Mouse (Mus musculus): ENCODE data around the gene Pik3ip1. TPM values are rescaled to one million over a fixed set of nuclear protein-coding genes. Genes with fewer than 3 reads are reported as not detected.

Gene Pik3ip1
- polyA plus RNA-seq, 2 experiments from 2014 or later, result 32.9 to 53.5 TPM

- ATAC-seq, result no peak
Measured at GRCm38 (mm10) chr11:3337961-3338360, 7.8 kb downstream of the Pik3ip1 start.

GRCm38 (mm10) chr11:3341476-3341875, 11.3 kb downstream of the Pik3ip1 start:
- ATAC-seq, result no peak

DNA sequence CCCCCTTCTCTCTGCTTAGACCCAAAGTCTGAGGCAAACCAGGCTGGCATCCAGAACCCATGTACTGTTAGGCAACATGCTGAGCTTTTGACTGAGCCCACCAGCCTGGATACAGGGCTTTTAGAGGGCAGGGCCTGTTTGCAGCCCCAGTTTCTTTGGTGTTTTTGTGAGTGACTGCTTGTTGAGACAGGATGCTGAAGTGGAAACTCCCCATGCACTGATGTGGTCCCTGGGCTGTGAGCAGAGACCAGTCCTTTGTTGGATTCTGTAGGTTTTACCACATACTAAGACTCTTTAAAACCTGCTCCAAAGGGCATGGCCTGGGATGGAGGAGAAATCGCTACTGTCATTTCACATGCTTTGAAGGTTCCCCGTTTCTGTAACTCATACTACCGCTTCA, 14.7 kb downstream of the Pik3ip1 start:
- ATAC-seq, result peak; percentile 78

- ATAC-seq, result no peak
Measured at GRCm38 (mm10) chr11:3346351-3346750, 16.1 kb downstream of the Pik3ip1 start.

DNA sequence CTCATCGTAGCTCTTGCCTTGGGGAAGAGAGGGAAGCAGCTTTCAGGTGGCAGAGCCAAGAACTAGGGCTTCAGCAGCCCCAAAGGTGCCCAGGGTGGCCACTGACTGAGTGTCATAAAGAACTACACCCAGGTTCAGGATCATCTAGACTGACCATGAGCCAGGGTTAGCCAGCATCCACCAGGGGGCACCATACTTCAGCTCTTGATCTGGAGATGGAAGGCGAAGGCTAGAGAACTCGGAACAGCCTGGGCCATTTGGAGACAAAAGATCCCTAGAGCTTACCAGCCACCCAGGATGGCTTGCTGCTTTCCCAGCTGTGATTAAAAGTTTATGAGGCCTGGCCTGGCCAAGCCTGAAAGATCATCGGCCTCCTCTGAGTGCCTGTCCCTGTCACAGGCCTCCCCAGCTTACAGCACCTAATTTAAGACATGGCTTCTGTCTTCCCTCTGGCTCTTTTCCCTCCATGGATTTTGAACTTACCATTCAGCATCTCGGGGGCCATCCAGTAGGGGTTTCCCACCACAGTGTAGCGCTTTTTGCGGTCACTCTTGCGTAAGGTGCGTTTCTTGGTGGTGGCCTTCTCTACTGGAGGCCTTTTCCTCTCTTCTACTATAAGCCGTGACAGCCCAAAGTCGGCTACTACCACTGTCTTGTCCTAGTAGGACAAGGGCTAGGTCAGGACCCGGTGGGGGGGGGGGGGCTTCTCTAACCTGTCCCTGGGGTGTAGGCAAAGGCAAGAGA, 17.1 kb downstream of the Pik3ip1 start:
- ATAC-seq, result peak; percentile 47

DNA sequence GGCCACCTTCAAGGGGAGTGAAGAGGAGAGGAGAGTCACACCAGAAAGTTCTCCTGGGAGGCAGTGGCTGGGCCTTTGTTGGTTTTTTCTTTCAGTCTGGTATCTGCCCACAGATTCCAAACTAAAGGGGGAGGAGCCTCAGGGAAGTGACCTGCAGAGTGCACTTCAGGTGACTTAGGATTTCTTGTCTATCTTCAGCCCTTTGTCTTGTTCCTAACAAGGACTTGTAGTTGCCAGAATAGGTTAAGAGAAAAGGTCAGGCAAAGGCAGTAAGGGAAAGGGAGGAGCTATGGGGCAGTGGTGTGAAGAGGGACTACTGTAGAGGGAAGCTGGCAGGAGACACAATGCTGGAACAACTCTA, 17.6 kb downstream of the Pik3ip1 start:
- no peak for ATAC-seq

DNA sequence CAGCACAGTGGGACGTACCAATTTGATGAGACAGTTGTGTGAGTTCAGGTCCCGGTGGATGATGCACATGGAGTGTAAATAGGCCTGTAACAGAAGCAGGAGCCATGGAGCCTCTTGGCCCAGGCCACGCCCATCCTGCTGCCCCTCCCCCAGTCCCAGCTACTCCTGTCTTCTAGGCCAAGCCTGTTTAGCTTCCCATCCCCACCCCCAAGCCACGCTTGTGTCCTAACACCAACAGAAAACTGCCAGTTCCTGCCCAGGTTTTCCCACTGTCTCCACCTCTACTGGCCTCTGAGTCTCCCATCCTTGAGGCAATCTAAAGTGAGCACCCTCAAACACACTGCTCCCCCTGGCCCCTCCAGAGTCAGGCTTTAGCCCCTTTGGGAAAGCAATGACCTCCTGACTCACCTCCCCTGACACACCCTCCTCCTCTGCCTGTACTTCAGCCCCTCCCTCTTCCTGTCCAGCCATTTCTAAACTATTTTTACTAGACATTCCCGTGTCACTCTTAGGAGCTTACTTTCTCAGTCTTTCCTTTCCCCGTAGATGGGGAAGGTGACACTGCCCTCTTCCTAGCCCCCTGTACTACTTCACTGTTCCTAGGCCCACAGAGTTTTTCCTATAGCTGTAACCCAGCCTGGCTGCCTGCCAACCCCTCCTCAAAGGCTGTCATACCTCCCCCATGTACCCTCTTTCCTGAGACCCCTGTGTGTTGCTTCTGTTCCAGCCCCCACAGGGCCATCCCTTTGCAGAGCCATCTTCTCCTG, 18.6 kb downstream of the Pik3ip1 start:
- no peak for ATAC-seq

DNA sequence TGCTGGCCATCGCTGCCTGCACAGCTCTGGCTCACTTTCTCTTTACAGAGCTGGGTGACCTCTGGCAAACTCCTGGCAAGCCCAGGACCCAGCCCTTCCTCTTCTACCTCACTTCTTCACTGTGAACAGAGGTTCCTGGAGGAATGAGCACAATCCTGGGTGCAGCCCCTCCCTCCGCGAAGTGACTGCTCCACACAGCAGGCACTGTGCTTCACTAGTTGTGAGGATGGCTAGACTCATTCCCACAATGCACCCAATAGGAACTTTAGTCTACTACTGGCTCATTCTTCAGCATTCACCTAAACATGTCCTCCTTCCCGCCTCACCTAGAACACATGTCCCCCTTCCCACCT, 19.1 kb downstream of the Pik3ip1 start:
- ATAC-seq, result no peak

DNA sequence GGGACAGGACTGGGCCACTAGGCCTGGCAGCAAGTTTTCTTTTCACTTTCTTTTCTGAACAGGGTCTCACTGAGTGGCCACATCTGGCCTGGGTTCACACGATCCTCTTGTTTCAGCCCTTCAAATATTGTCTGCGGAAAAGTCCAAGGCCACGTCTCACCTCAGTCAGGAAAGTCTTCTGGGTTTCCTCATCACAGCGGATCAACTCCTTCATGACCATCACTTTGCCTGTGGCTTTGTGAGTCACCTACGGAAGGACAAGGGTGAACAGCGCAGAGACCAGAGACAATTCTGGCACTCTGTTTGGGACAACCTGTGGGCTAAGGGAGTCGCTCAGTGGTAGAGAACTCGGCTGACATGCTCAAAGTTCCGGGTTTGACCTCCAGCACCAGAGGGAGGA, 21.9 kb downstream of the Pik3ip1 start:
- ATAC-seq, result no peak

GRCm38 (mm10) chr11:3352990-3353585, 22.9 kb downstream of the Pik3ip1 start:
- no peak for ATAC-seq

DNA sequence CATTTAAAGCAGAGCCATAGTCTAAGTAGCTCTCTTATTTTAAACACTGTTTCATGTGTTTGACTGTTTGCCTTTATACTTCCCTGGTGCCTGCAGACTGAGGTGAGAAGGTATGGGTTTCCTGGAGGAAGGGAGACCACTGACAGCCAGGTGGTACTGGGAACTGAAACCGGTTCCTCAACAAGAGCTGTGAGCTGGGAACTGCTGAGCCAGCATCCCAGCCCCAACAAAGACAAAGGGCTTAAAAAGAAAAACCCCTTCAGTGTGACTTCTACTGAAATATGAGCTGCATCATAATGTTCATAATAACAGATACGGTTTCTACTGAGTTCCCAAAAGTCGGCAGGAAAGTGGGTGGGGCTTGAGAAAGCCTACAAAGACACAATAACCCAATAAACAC, 32.7 kb downstream of the Pik3ip1 start:
- no peak for ATAC-seq

GRCm38 (mm10) chr11:3366411-3366810, 36.2 kb downstream of the Pik3ip1 start:
- no peak for ATAC-seq

- no peak for ATAC-seq
Measured at GRCm38 (mm10) chr11:3368983-3369382, 38.8 kb downstream of the Pik3ip1 start.

DNA sequence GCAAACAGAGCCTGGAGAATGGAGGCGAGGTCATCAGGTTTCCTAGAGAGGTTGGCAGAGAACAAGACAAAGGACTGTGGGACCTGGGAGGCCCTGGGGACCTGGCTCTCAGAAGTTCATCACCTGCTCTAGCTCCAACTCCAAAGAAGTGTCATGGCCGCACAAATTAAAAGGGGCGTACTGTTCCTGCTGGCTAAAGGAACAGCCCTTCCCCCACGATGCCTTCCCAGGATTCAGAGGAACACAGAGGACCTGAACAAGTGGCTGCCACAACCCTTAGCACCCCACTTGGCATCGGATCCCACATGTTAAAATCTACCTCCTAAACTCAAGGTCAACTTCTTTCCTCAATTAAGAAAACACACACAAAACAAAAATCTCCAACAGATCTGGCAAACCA, 39.2 kb downstream of the Pik3ip1 start:
- no peak for ATAC-seq

DNA sequence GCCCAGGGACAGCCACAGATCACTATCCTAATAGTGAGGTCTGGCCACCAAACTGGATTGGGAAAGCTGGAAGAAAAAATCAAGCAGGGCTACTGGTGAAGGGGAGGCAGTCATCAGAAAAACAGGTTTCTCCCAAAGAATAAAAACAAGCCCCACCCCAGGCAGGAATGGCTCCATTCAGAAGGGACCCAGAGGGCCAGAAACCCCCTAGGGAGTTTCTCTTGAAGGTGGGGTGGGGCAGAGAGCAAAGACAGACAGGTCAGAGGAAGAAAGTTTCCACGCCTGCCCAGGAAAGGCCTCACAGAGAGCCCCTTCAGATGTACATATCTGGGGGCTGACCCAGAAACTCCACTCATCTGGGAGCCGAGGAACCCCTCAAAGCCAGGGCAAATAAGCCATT, 40.0 kb downstream of the Pik3ip1 start:
- no peak for ATAC-seq

DNA sequence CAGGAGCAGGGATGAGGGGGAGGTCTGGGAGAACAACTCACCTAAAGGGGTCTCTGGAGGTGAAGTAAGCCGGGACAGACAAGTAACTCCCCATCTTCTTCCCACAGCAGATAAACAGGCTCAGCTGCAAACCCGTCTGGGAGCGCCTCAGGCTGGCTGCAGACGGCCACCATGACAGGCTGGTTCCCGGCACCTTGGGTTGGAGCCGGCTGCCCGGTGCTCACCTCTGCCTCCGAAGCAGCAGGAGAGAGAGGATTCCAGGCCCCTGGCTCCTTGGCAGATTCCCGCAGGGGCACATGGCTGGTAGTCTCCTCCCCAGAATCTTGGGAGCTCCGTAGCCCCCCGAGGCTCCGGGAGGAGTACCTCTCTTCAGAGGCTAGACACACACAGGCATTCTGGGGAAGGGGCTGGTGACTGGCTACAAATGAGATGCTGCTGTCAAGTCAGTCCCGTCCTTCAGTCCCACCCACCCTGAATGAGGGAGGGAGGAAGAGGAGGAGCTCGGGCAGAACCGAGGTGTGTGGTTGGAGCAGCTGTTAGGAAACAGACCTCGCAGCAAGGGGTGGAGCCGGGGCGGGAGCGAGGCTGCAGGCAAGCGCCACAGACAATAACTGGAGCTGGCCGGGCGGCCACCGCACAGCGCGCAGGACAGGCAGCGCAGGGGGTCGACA, 40.9 kb downstream of the Pik3ip1 start:
- ATAC-seq, result peak; percentile 92

DNA sequence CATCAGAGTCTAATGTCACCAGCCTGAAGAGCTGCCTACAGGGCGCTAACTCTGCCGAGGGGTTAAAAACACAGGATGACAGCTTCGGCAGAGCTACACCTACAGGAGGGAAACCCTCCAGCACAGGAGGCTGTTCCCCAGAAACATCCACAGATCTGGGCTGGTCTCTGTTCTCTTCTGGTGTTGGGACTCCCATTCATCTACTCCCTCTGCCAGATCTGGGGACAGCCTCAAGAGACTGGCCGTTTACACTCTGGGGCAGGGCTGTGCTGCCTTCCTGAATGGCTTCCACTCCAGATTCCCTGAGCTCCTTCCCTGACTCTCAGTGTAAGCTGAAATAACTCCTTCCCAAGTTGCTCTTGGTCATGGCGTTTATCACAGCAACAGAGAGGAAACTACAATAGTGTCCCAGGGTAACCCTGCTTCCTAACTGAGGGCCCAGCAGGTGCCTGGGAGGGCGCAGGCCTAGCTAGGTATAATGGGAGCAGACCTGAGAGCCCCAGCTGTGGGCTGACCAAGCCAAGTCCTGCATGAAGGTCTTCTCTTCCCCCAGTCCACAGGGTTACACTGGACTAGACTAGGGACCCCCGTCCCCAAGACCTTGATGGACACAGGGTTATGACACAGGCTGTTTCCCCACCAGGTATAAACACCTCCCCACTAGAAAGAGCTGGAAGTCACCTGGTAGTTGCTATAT, 41.5 kb downstream of the Pik3ip1 start:
- no peak for ATAC-seq

DNA sequence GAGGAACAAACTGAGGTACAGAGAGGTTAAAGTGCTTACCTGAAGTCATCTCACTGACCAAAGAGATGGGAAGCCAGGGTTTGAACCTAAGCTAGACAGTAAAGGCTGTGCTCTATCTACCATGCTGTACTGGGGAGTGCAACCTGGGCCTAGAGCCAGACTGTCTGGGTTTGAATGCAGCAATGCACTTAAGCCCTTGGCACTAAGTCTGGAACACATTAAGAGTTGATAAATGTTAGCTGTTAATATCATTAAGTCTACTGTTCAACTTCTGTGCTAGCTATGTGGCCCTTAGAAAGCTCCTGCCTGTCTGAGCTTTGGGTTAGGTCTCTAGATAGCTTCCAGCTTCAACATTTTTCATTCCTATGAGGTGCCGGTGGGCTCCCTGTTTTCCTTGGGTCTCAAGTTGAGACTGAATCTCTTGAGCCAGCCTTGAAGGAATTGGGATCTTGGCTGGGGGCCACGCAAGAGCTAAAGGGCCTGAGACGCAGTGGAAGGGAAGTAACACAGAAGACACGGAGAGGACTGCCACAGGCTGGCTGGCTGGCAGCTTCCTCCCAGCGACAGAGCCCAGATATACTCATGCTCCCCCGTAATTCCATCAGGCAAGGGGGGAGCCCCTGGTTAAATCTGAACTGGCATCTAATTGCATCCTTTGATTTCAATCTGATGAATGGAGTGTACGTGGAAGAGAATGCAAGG, 43.5 kb downstream of the Pik3ip1 start:
- ATAC-seq, result no peak

DNA sequence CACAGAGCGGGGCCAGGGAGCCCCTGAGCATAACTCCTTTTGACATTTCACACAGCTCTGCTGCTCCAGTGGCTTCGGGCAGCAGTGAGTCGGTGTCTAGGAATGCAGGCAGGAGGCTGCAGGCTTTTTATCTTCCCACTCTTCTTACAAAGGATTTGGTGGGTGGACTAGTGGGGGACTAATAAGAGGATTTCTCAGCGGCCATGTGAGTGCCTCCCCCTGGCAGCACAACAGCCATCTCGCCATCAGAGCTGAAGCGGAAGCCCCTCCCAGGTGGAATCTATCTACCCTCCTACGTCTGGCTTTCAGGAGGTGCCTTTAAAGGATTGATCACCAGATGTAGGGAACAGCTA, 44.1 kb downstream of the Pik3ip1 start:
- no peak for ATAC-seq

GRCm38 (mm10) chr11:3374741-3375140, 44.5 kb downstream of the Pik3ip1 start:
- no peak for ATAC-seq

DNA sequence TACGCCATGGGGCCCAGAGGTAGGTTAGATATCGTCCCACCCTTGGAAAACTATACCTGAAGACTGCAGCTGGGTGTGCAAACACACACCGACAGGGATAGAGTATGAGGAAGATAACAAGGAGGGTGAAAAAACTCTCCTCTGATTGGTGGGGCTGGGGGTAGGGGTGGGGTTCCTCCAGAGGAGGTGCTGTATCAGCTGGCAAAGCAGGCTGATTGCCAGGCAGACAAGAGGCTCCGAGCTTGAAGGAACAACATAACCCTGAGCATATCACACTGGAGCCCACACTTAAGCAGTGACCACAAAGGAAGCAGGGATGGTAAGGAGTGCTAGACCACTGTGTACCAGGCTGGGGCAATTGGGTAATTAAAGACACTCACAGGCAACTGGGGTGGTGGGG, 49.2 kb downstream of the Pik3ip1 start:
- ATAC-seq, result no peak

GRCm38 (mm10) chr11:3381148-3381814, 51.1 kb downstream of the Pik3ip1 start:
- no peak for ATAC-seq
